Mouse (Mus musculus) liver, postnatal 0 days (tissue): ENCODE measurements around the gene Ccdc14.

ENCODE experiments used
- CTCF ChIP-seq: sonication (generic); IDR thresholded peaks from 2 replicates; pipeline ENCODE4 v1.5.1; 2016; ENCODE audit warnings: antibody characterized with exemption, low read depth
- EP300 ChIP-seq: IDR thresholded peaks from 2 replicates; pipeline ENCODE4 v1.6.1; 2016; ENCODE audit warnings: antibody characterized with exemption, low read depth, mild to moderate bottlenecking

DNA sequence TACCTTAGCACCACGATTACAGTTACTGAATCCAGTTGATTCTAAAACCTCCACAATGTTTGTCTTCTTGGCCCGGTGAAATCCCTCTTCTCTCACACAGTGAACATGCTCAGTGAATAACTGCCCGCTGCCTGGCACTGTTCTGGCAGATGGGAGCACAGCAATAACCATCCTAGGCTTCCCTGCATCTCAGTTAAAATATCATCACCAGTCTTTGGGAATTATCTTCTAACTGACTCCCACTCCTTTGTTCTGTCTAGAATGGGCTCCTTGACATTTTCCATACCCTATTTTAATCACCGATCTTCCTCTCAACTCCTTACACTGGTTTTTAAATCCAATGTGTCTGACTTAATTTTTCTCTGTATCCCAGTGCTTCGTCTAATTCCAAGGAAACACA, 37.4 kb upstream of the Ccdc14 start:
- no peak for TF ChIP-seq EP300
- no peak for TF ChIP-seq CTCF
